Mouse (Mus musculus): ENCODE measurements around the gene Fam114a2. TPM values are rescaled to one million over a fixed set of nuclear protein-coding genes. Genes with fewer than 3 reads are reported as not detected.

Gene Fam114a2
- total and polyA plus RNA-seq, 2 experiments: 20.1 to 29.8 TPM

GRCm38 (mm10) chr11:57445237-57445962, 73.0 kb downstream of the Fam114a2 start:
- no peak overlapping the region for H3K9ac ChIP-seq (ENCODE audit: low read depth, low read length)
- no peak for TF ChIP-seq POLR2A (IDR thresholded peaks at IDR 0.05; ENCODE audit: extremely low read depth, insufficient read depth, low read length)
- no peak for TF ChIP-seq CTCF (IDR thresholded peaks at IDR 0.05; ENCODE audit: low read depth, low read length)
- H3K79me2 ChIP-seq (ENCODE audit: control insufficient read depth, insufficient read depth, low read length): no peaks in the 10 kb centered on the region
- peak overlapping the region; percentile 68 for H3K27ac ChIP-seq (replicated peaks; ENCODE audit: insufficient read depth, low read depth, low read length)
- no peaks in the 10 kb centered on the region for H3K4me1 ChIP-seq (ENCODE audit: control insufficient read depth, insufficient read depth, low read length)
- no peaks in the 10 kb centered on the region for H3K36me3 ChIP-seq (ENCODE audit: control insufficient read depth, insufficient read depth, low read length)
- 53% methylated on average over 6 of the region's 6 CpGs for WGBS
- no peak overlapping the region for H3K4me3 ChIP-seq (ENCODE audit: insufficient read depth, low read depth, low read length)
- peak; percentile 31 for DNase-seq (ENCODE audit: extremely low read depth, low read depth, low spot score)
- no peaks in the 10 kb centered on the region for H3K27me3 ChIP-seq (ENCODE audit: control insufficient read depth, insufficient read depth, low read length)

DNA sequence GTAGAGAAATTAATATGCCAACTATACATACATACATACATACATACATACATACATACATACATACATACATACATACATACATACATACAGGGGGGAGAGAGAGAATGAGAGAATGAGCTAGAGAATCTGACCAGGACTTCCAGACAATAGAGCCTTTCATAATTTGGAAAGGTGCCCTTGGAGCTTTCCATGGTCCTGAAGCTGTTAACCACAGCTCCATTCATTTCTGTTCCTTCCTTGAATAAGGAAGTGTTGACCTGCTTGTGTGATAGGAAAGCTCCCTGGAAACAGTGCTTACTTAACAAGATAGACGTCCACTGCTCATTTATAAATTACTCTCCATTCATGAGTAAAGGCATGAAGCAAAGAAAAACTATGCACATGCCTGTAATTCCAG, 84.3 kb downstream of the Fam114a2 start:
- no peak for TF ChIP-seq POLR2A (IDR thresholded peaks at IDR 0.05; ENCODE audit: extremely low read depth, insufficient read depth, low read length)
- no peak for TF ChIP-seq CTCF (IDR thresholded peaks at IDR 0.05; ENCODE audit: low read depth, low read length)
- Histone ChIP-seq H3K4me3 (ENCODE audit: insufficient read depth, low read depth, low read length) (no peak overlapping the region), H3K4me1 (ENCODE audit: control insufficient read depth, insufficient read depth, low read length) (no peaks in the 10 kb centered on the region), H3K9ac (ENCODE audit: low read depth, low read length) (no peak overlapping the region), H3K36me3 (ENCODE audit: control insufficient read depth, insufficient read depth, low read length) (no peaks in the 10 kb centered on the region), H3K27me3 (ENCODE audit: control insufficient read depth, insufficient read depth, low read length) (no peaks in the 10 kb centered on the region), H3K79me2 (ENCODE audit: control insufficient read depth, insufficient read depth, low read length) (no peaks in the 10 kb centered on the region), H3K27ac (replicated peaks; ENCODE audit: insufficient read depth, low read depth, low read length) (no peak overlapping the region)
- DNase-seq (ENCODE audit: extremely low read depth, low read depth, low spot score): peak; percentile 4
- WGBS: 4% methylated on average over 1 of the region's 1 CpGs

Other genes starting within 250 kb of the Fam114a2 start
- gene Mfap3, start within 50 bp of the Fam114a2 start, total RNA-seq (2014; rRNA removed): 6.7 and 8.1 TPM in 2 replicates
- gene Mfap3, start within 50 bp of the Fam114a2 start, polyA plus RNA-seq (2012; rRNA removed): 3.3 and 5.1 TPM in 2 replicates
- 2.5 and 3.9 TPM in 2 replicates for gene Galnt10, start 126.8 kb upstream of the Fam114a2 start, total RNA-seq (2014; rRNA removed)
- 3.2 and 3.9 TPM in 2 replicates for gene Galnt10, start 126.8 kb upstream of the Fam114a2 start, polyA plus RNA-seq (2012; rRNA removed)